Mouse (Mus musculus): Measurements from ENCODE around the gene 4930503B20Rik.

Gene 4930503B20Rik

GRCm38 (mm10) chr3:146599198-146599900, 51.8 kb downstream of the 4930503B20Rik start:
- no peak for DNase-seq (ENCODE audit: low spot score)

- no peak for DNase-seq (ENCODE audit: low spot score)
These were observed 52.7 kb downstream of the 4930503B20Rik start for GRCm38 (mm10) chr3:146598411-146598810.

GRCm38 (mm10) chr3:146596864-146597263, 54.3 kb downstream of the 4930503B20Rik start:
- no peak for DNase-seq (ENCODE audit: low spot score)

- DNase-seq (ENCODE audit: low spot score), result no peak
These were observed 54.7 kb downstream of the 4930503B20Rik start for GRCm38 (mm10) chr3:146596387-146596786.

GRCm38 (mm10) chr3:146595440-146595839, 55.7 kb downstream of the 4930503B20Rik start:
- no peak for DNase-seq (ENCODE audit: low spot score)

Measured in testis, postnatal 14 days (tissue).